Mouse (Mus musculus) bone marrow, adult 2 months (tissue): ENCODE measurements around the gene Olfr288.

Experiments used
- CTCF ChIP-seq: fragments of 200-500 bp; IDR thresholded peaks from 2 replicates; pipeline ENCODE4 v1.5.1; 2011; ENCODE audit warnings: low read length, control low read depth; ENCODE audit not compliant: control insufficient read depth, insufficient read depth
- POLR2A ChIP-seq: fragments of 200-500 bp; IDR thresholded peaks from 2 replicates; pipeline ENCODE4 v1.6.1; 2011; ENCODE audit warnings: low read depth, mild to moderate bottlenecking, control low read depth, low read length, borderline replicate concordance; ENCODE audit not compliant: control insufficient read depth

DNA sequence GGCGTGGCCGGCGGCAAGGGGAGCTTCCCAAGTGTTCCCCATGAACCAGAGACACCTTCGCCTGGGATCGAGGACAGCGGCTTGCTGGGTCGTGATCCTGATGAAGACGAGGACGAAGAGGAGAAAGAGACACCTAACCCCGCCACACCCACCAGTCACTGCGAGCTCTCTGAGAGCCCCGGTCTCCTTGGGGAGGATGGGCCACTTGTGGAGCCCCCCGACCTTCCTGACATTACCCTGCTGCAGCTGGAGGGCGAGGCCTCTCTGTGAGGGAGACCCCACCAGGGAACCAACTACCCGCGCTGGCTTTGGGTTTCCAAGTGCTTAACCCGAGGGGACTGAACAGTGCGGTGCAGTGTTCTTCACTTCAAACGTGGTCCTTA lies 26.7 kb downstream of the Olfr288 start:
- no peak for TF ChIP-seq POLR2A
- TF ChIP-seq CTCF, result no peak
